Mouse (Mus musculus) erythroblast, embryonic 14.5 days (primary cell): ENCODE data around the gene Nhsl1.

Experiments
- GATA1 ChIP-seq: IDR thresholded peaks from 2 replicates; pipeline ENCODE4 v1.6.1; 2012; ENCODE audit warnings: low read length, inconsistent platforms, mixed read lengths
- TAL1 ChIP-seq: IDR thresholded peaks from 3 replicates; pipeline ENCODE4 v1.6.1; 2012; ENCODE audit warnings: low read length, inconsistent platforms, mixed read lengths

DNA sequence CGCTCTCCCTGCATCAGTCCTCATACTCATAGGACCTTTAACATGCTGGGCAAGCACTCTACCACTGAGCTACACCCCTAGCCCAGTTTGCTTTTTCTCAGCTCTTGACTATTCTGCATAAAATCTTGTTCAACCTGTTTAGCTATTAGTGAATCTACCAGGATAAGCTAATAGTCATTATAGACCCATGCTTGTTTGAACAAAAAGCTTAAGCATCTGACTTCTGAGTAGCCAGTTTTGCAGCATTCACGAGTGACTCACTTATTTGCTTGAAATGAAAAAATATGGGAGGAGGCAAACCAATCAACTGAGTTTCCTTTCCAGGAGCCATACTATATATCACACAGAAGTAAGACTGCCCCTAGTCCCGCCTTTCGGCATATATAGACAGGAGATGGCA, 32.0 kb downstream of the Nhsl1 start:
- TF ChIP-seq GATA1, result no peak
- TF ChIP-seq TAL1, result no peak
